Mouse (Mus musculus) G1E (cell line): Measurements from ENCODE around the gene Atp13a4.

Experiments
- CTCF ChIP-seq: IDR thresholded peaks from 2 replicates; pipeline ENCODE4 v1.5.1; 2012; ENCODE audit warnings: low read depth, low read length, inconsistent platforms, mixed read lengths
- TAL1 ChIP-seq: conservative IDR thresholded peaks from 2 replicates; pipeline ENCODE4 v1.6.1; 2012; ENCODE audit warnings: low read depth, low read length, inconsistent platforms, mixed read lengths

GRCm38 (mm10) chr16:29480396-29480795 is 64.3 kb downstream of the Atp13a4 start:
- TF ChIP-seq CTCF (no peak), TAL1 (no peak)
